Mouse (Mus musculus): ENCODE data around the gene Kcnk7.

Gene Kcnk7

DNA sequence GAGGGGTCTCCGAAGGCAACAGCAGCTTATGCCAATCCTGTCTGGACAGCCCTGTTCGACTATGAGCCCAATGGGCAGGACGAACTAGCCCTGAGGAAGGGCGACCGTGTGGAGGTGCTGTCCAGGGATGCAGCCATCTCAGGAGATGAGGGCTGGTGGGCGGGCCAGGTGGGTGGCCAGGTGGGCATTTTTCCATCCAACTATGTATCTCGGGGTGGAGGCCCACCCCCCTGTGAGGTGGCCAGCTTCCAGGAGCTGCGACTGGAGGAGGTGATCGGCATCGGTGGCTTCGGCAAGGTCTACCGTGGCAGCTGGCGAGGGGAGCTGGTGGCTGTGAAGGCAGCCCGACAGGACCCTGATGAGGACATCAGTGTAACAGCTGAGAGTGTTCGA is 13.8 kb upstream of the Kcnk7 start:
- no peak for DNase-seq (ENCODE audit: low read depth)

DNA sequence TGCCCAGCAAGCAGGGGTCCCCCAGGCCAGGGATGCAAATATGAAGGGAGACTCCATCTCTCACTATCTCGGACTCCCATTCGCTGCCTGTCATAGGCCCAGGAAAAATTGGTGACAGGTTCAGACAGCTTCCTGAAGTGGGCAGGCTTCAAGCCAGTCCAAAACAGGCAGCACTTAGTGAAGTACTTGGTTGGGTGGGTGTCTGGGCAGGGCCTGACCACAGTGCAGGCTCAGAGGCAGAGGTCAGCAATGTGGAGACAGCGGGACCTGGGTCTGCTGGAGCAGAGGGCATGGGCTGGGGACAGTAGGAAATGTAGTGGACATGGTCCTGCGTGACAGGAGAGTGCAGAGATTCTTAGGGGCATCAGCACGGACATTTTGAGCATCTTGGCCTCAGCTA is 12.6 kb upstream of the Kcnk7 start:
- peak; percentile 31 for DNase-seq (ENCODE audit: low read depth)

DNA sequence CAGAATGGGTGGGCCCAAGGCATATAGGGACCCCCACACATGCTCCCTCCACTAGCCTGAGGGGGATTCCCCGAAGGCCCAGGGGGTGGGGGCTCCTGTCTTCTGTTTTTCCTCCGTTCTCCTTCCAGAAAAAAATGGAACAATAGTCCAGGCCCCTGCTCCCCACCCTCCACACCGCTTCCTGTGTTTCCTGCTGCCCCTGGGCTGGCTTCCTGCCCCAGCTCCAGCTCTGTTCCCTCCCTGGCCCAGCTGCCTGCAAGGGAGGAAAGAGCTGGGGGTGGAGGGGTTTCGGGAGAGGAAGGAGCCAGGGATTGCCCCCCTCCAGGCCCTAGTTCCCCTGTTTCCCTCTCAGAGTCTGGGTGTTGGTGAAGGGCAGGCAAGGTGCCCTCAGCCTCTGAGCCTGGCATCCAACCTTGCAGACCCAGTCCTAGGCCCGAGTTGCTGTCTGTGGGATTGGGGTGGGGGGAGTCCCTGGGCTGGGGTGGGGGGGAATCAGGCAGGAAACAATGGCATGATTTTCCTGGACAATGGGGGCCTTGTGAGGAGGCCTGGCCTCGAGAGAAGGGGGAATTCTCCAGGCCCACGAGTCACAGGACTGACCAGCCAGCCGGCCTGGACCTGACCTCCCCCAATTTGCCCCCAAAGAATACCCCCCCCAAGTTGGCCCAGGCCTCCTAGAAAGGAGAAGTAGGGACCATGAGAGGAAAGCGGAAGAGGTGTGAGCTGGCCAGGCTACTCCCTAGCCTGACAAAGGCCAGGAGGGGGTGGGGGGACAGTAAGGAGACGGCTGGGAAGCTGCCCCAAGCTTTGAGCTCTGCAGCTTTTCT is 11.9 kb upstream of the Kcnk7 start:
- peak; percentile 50 for DNase-seq (ENCODE audit: low read depth)

GRCm38 (mm10) chr19:5692913-5693396 is 11.2 kb upstream of the Kcnk7 start:
- no peak for DNase-seq (ENCODE audit: low read depth)

GRCm38 (mm10) chr19:5693801-5694200 is 10.4 kb upstream of the Kcnk7 start:
- no peak for DNase-seq (ENCODE audit: low read depth)

GRCm38 (mm10) chr19:5695849-5696462 is 8.2 kb upstream of the Kcnk7 start:
- DNase-seq (ENCODE audit: low read depth): no peak

GRCm38 (mm10) chr19:5704801-5705571 is 819 bp downstream of the Kcnk7 start:
- peak; percentile 34 for DNase-seq (ENCODE audit: low read depth)

DNA sequence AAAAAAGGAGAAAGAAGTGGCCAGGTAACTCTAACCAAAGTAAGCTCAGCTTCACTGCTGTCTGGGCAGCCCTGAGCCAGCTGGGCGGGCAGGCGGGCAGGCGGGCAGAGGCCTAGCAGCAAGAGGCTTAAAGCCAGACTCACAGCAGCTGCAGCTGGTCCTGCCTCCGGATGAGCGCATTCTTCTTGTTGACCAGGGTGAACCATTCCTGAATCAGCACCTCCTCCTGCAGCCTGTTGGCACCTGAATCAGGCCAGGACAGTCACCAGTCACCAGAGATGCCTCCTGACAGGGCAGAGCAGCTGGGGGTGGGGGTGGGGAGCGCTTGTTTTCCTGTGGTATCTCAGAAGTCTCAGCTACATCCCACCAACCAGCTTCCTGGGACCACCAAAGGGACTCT is 5.9 kb downstream of the Kcnk7 start:
- no peak for DNase-seq (ENCODE audit: low read depth)

DNA sequence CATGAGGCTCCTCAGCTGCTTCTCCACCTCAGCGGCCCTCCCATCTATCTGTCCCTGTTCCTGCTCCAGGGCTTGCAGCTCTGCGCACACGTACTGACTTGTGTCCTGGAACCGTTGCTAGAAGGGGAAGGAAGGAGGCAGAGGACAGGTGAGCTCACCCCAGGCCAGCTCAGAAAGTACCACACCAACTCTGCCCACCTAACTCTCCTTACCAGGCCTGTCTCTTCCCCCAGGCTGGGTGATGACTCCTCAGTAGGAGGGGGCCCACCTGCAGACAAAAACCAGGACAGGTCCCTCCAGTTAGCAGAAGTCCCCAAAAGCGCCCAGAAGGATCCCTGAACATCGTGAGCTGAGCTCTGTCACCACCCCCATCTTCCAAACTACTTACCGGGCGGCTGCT is 6.4 kb downstream of the Kcnk7 start:
- no peak for DNase-seq (ENCODE audit: low read depth)

GRCm38 (mm10) chr19:5711218-5711617 is 7.1 kb downstream of the Kcnk7 start:
- DNase-seq (ENCODE audit: low read depth): peak; percentile 63

GRCm38 (mm10) chr19:5711907-5712460 is 7.8 kb downstream of the Kcnk7 start:
- no peak for DNase-seq (ENCODE audit: low read depth)

DNA sequence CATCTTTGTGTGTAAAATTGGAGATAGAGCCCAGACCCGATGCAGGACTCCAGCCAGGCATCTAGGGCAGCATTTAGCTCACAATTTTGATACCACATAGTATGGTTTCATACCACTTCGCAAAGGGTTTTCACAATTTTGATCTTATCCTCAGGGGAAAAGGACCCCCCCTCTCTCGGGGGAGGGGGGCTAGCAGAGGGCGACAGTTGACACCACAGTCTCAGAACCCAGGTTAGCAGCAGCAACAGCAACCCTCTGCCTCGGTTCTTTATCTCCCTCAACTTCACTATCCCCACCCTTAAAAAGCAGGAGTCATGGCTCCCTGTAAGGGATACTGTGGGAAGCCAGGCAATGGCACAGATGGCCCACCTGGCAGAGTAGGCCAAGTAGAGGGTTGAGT is 9.1 kb downstream of the Kcnk7 start:
- no peak for DNase-seq (ENCODE audit: low read depth)

DNA sequence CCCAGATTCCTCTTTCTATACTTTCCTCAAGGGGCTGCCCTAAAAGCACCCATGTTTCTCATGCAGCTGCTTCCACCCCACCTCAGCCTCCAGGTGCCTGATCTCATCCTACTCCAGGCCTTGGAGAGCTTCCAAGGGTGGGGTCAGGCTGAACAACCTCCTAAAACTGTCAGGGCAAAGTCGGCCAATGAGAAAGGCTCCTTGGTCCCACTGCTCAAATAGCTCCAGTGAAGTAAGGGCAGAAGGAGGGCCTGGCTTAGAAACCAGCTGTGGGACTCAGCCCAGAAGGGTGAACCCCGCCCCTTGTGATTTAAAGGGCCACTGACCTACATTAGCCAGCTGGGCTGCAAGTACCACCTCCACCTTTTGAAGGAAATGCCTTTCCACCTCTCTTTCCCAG is 9.6 kb downstream of the Kcnk7 start:
- peak; percentile 67 for DNase-seq (ENCODE audit: low read depth)

- DNase-seq (ENCODE audit: low read depth): no peak
These were observed 11.9 kb downstream of the Kcnk7 start for GRCm38 (mm10) chr19:5715793-5716688.

GRCm38 (mm10) chr19:5716955-5717354 is 12.8 kb downstream of the Kcnk7 start:
- DNase-seq (ENCODE audit: low read depth): peak; percentile 64

- DNase-seq (ENCODE audit: low read depth): no peak
These were observed 17.1 kb downstream of the Kcnk7 start for GRCm38 (mm10) chr19:5721233-5721632.

- no peak for DNase-seq (ENCODE audit: low read depth)
These were observed 18.8 kb downstream of the Kcnk7 start for GRCm38 (mm10) chr19:5722848-5723425.

DNA sequence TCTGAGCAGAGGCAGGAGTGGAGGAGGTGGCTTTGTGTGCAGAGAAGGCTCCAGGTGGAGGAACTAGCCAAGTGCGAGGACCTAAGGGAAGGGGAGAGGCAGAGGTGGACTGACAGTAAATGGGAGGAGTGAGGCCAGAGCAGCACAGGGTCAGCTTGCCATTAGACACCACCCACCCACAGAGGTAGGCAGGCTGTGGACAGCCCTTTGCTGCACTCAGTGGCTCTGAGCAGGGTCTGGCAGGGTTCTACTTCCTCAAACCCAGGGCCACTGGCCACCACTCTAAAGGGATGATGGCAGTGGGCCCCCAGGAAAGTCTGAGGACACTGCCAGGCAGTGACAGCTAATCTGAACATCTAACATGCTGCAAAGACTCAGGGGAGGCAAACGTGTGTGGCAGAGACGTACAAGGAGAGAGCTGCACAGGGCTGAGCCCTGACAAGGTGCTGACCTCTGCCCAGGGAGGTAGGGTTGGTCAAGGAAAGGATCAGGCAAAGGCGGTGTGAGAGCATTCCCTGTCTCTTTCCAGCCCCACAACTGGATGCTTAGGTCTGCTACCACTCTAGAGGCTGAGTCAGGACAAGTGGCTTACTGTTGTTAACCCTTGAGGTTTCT is 19.9 kb downstream of the Kcnk7 start:
- no peak for DNase-seq (ENCODE audit: low read depth)

- peak; percentile 99 for DNase-seq (ENCODE audit: low read depth)
These were observed 20.4 kb downstream of the Kcnk7 start for GRCm38 (mm10) chr19:5724549-5724941.

DNA sequence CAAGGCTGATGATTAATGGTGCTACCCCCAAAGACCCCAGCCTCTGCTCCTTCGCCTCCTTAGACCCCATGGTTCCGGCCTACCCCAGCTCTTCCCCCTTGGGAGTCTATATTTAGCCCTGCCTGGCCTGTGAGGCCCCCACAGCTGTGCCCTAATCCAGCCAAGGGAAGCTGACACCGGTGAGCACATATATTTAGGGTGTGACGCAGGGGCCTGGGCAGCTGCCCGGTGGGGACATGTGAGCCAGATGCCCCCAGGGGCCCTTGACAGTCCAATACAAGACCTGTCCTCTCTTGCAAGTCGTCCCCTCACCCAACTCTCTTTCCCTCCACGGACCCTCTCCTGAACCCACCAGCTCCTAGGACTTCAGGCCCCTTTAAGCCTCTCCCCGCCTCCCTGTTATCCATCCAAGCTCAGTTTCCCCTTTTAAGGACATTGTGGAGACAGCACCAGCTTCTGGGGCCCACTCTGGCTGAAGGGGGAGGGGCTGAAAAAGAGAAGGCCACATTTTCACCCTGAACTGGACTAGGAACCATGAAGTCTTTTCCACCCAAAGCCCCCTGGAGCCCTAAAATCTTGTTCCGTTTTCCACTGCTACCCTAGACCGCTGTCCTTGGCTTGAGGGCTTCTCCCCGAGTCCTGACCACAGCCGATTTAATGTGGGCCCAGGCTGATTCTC is 21.0 kb downstream of the Kcnk7 start:
- peak; percentile 68 for DNase-seq (ENCODE audit: low read depth)

Data from 416B (cell line).